Mouse (Mus musculus) forebrain, postnatal 0 days (tissue): ENCODE measurements around the gene Pigt. TPM values are rescaled to one million over a fixed set of nuclear protein-coding genes. Genes with fewer than 3 reads are reported as not detected.

Source experiments
- ATAC-seq: fragments of 200-750 bp; cut with Nextera tagmentation; 2 replicates; pipeline ENCODE4 v1.8.0; 2017; ENCODE audit warnings: mild to moderate bottlenecking, moderate library complexity
- DNase-seq: peaks from one replicate; pipeline ENCODE4 v3.0.0-alpha.2; 2015
- H3K27ac ChIP-seq: fragments of 300-500 bp; sonication (generic); 2 replicates; pipeline ENCODE4 v1.5.1; 2014; ENCODE audit warnings: low read depth, mild to moderate bottlenecking, antibody characterized with exemption, low read length, moderate library complexity, mixed read lengths
- H3K27me3 ChIP-seq: fragments of 300-500 bp; sonication (generic); 2 replicates; pipeline ENCODE4 v1.6.1; 2014; ENCODE audit warnings: mild to moderate bottlenecking, low read length, mixed read lengths; ENCODE audit not compliant: insufficient read depth
- H3K36me3 ChIP-seq: fragments of 300-500 bp; sonication (generic); 2 replicates; pipeline ENCODE4 v1.6.1; 2014; ENCODE audit warnings: mild to moderate bottlenecking, moderate library complexity; ENCODE audit not compliant: insufficient read depth
- H3K4me1 ChIP-seq: fragments of 300-500 bp; sonication (generic); 2 replicates; pipeline ENCODE4 v1.6.1; 2014; ENCODE audit warnings: antibody characterized with exemption; ENCODE audit not compliant: insufficient read depth
- H3K4me2 ChIP-seq: fragments of 300-500 bp; sonication (generic); 2 replicates; pipeline ENCODE4 v1.6.1; 2014; ENCODE audit warnings: low read depth, mild to moderate bottlenecking, moderate library complexity
- H3K4me3 ChIP-seq: fragments of 300-500 bp; sonication (generic); 2 replicates; pipeline ENCODE4 v1.5.1; 2014; ENCODE audit warnings: low read depth, low read length, mixed read lengths
- H3K9ac ChIP-seq: fragments of 300-500 bp; sonication (generic); 2 replicates; pipeline ENCODE4 v1.6.1; 2014; ENCODE audit warnings: mild to moderate bottlenecking
- H3K9me3 ChIP-seq: fragments of 300-500 bp; sonication (generic); 2 replicates; pipeline ENCODE4 v1.6.1; 2016; ENCODE audit warnings: low read length
- CTCF ChIP-seq: sonication (generic); IDR thresholded peaks from 2 replicates; pipeline ENCODE4 v1.5.1; 2016; ENCODE audit warnings: antibody characterized with exemption, control low read depth, low read depth
- WGBS: fragments of 180-500 bp; shearing (Covaris S2); extraction: QIAGEN DNeasy Blood & Tissue Kit; methylation state at CpG from one replicate; pipeline ENCODE4 v1.1.7; 2014; 5-methylcytosine and 5-hydroxymethylcytosine counted together
- polyA plus RNA-seq: library from polyadenylated mRNA; unstranded; fragments of >200 nt; fragmentation: Nextera tagmentation; extraction: Ambion mirVana; gene quantifications from 2 replicates; pipeline ENCODE4 v1.2.1, GENCODE M21; 2015
- total RNA-seq: library from RNA; depleted of rRNA; stranded (reverse); fragments of >200 nt; gene quantifications from 2 replicates; pipeline ENCODE4 v1.2.3, GENCODE M21; 2014

The Pigt gene
- total and polyA plus RNA-seq, 2 experiments from 2014 or later = 77.6 to 93.8 TPM

DNA sequence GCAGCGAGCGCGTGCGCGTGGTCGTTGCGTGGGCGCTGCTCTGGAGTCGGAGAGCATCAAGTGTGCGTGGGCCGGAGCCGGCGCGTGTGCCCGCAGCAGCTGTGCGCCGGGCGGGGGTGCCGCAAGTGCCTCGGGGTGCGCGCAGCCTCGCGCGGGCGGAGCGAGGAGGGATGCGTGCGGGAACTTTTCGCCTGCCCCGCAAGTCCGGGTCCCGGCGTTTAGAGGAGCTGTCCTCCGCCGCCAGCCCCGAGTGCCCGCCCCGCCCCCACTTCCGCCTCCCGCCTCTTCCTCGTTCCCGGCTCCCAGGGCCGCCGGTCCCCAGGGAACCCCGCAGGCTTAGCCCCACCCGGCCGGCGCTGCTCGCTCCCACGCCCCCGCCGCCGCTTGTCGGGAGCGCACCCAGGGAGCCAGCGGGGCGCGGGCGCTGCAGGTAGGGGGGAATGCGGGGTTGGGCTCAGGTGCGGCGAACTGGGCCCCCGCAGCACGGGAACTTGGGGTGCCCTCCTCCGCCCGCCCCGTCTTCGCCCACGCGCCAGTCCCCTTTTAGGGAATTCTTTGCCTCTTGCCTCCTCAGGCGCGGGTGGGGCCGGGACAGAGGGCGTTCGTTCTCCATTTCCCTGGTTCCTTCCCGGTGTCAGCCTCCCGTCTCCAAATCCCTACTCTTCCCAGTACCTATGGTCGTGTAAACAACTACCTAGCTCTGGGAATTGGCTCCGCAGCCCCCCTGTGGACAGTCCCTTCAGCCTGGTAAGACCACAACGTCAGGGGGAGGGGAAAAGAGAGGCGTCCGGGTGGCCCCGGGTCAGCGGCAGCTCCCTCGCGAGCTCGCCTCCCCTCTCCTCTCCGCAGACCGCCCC lies 10.8 kb upstream of the Pigt start:
- peak; percentile 83 for ATAC-seq
- peak overlapping the region; percentile 76 for H3K4me3 ChIP-seq
- peaks cover 16% of the 10 kb centered on the region for H3K36me3 ChIP-seq
- DNase-seq = peak; percentile 64
- no peaks in the 10 kb centered on the region for H3K4me1 ChIP-seq
- WGBS = 3% methylated on average over 65 of the region's 90 CpGs
- H3K9me3 ChIP-seq = no peaks in the 10 kb centered on the region
- no peaks in the 10 kb centered on the region; the same call in 1 of the 2 replicates for H3K27me3 ChIP-seq
- H3K27ac ChIP-seq = no peak overlapping the region
- no peak for TF ChIP-seq CTCF
- H3K9ac ChIP-seq = peak overlapping the region; percentile 56
- peak overlapping the region; percentile 99 for H3K4me2 ChIP-seq

GRCm38 (mm10) chr2:164487115-164487527 lies 10.2 kb upstream of the Pigt start:
- H3K27ac ChIP-seq = no peak overlapping the region
- no peak for TF ChIP-seq CTCF
- H3K36me3 ChIP-seq = peaks cover 16% of the 10 kb centered on the region
- no peak for DNase-seq
- H3K4me3 ChIP-seq = peak overlapping the region; percentile 76
- peak; percentile 13; the same call in 1 of the 2 replicates for ATAC-seq
- no peaks in the 10 kb centered on the region; the same call in 1 of the 2 replicates for H3K27me3 ChIP-seq
- no peaks in the 10 kb centered on the region for H3K9me3 ChIP-seq
- 13% methylated on average over 11 of the region's 11 CpGs for WGBS
- peak overlapping the region; percentile 56 for H3K9ac ChIP-seq
- peak overlapping the region; percentile 99 for H3K4me2 ChIP-seq
- no peaks in the 10 kb centered on the region for H3K4me1 ChIP-seq

DNA sequence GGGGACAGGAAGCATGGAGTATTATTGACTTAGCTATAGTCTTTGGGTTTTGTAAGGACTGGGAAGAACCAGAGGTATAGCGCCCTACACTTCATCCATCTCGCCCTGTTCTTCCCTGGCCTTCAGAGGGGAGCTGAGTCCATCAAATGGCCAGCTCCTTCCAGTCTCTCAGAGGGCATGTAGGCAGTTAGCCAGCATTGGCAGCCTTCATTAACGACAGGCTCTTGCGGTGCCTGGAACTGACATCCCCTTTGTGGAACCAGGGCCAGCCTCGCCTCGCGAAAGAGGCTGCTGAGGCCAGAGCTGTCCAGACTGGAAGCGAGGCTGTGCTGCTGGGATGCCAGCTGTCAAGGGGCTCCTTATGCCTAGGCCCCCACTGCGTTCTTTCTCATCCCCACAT lies 9.5 kb upstream of the Pigt start:
- Histone ChIP-seq H3K9ac (no peak overlapping the region), H3K27ac (no peak overlapping the region), H3K4me3 (no peak overlapping the region), H3K4me1 (no peaks in the 10 kb centered on the region), H3K27me3 (no peaks in the 10 kb centered on the region; the same call in 1 of the 2 replicates), H3K9me3 (no peaks in the 10 kb centered on the region), H3K36me3 (peaks cover 16% of the 10 kb centered on the region), H3K4me2 (no peak overlapping the region)
- DNase-seq (no peak), ATAC-seq (no peak)
- WGBS = 55% methylated on average over 9 of the region's 9 CpGs
- no peak for TF ChIP-seq CTCF

GRCm38 (mm10) chr2:164494126-164494525 lies 3.2 kb upstream of the Pigt start:
- Histone ChIP-seq H3K4me3 (no peak overlapping the region), H3K27ac (no peak overlapping the region), H3K4me2 (no peak overlapping the region), H3K4me1 (peaks cover 8% of the 10 kb centered on the region; the same call in 1 of the 2 replicates), H3K27me3 (no peaks in the 10 kb centered on the region), H3K9me3 (no peaks in the 10 kb centered on the region), H3K9ac (no peak overlapping the region), H3K36me3 (peaks cover 15% of the 10 kb centered on the region)
- DNase-seq (no peak), ATAC-seq (peak; percentile 52)
- 54% methylated on average over 2 of the region's 2 CpGs for WGBS
- no peak for TF ChIP-seq CTCF

DNA sequence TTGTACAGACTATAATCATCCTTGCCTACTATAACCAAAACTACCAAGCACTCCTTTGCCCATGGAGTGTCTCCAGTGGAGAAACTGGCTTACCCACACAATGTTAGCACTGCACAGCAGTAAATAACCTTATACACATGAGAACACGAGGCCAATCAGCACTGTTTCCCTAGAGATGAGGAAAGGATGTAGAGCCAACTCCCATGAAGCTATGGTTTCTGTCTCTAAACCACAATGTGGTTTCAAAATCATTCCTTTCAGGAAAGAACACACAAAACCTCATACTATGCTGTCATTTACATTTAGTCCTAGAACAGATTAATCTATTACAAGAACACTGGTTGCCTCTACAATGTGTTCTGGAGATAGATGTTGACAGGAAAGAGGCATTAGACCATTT lies 989 bp upstream of the Pigt start:
- no peak overlapping the region for H3K9ac ChIP-seq
- no peaks in the 10 kb centered on the region for H3K27me3 ChIP-seq
- no peak overlapping the region for H3K4me3 ChIP-seq
- H3K4me1 ChIP-seq = peaks cover 8% of the 10 kb centered on the region; the same call in 1 of the 2 replicates
- no peak for ATAC-seq
- no peak overlapping the region for H3K27ac ChIP-seq
- 73% methylated on average over 1 of the region's 1 CpGs for WGBS
- DNase-seq = no peak
- H3K4me2 ChIP-seq = peak overlapping the region; percentile 95; the same call in 1 of the 2 replicates
- no peaks in the 10 kb centered on the region for H3K9me3 ChIP-seq
- no peak for TF ChIP-seq CTCF
- H3K36me3 ChIP-seq = peaks cover 15% of the 10 kb centered on the region

DNA sequence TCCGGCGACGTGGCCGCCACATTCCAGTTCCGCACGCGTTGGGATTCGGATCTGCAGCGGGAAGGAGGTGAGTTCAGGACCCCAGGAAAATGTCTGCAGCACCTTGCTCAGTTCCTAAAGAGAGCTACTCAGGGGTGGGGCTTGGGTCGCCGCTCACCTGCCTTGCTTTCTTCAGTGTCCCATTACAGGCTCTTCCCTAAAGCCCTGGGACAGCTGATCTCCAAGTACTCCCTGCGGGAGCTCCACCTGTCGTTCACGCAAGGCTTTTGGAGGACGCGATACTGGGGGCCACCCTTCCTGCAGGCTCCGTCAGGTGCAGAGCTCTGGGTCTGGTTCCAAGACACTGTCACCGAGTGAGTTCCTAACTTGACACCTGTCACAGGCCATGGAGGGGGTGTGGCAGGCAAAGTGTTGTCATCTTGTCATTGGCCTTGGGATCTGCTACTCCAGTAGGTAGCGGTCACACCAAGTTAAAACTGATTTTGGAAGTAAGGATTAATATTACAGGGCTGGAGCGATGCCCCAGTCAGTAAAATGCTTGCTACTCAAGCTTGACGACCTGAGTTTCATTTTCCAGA lies 460 bp downstream of the Pigt start:
- H3K4me1 ChIP-seq = peaks cover 8% of the 10 kb centered on the region; the same call in 1 of the 2 replicates
- no peak for DNase-seq
- H3K27me3 ChIP-seq = no peaks in the 10 kb centered on the region
- ATAC-seq = peak; percentile 29
- peak overlapping the region; percentile 59 for H3K9ac ChIP-seq
- peak overlapping the region; percentile 74 for H3K4me3 ChIP-seq
- H3K9me3 ChIP-seq = no peaks in the 10 kb centered on the region
- 0 out of 2 replicates have a peak, but pooled peaks have one; percentile 19 for TF ChIP-seq CTCF
- peaks cover 28% of the 10 kb centered on the region for H3K36me3 ChIP-seq
- peak overlapping the region; percentile 95 for H3K4me2 ChIP-seq
- H3K27ac ChIP-seq = peak overlapping the region; percentile 65
- 7% methylated on average over 21 of the region's 21 CpGs for WGBS

GRCm38 (mm10) chr2:164499317-164499716 lies 2.0 kb downstream of the Pigt start:
- Histone ChIP-seq H3K9me3 (no peaks in the 10 kb centered on the region), H3K9ac (no peak overlapping the region), H3K4me3 (no peak overlapping the region), H3K27ac (no peak overlapping the region), H3K36me3 (peaks cover 43% of the 10 kb centered on the region), H3K4me1 (peaks cover 8% of the 10 kb centered on the region; the same call in 1 of the 2 replicates), H3K27me3 (no peaks in the 10 kb centered on the region), H3K4me2 (no peak overlapping the region)
- DNase-seq = no peak
- ATAC-seq = no peak
- WGBS = 77% methylated on average over 5 of the region's 5 CpGs
- no peak for TF ChIP-seq CTCF
